Mouse (Mus musculus): Measurements from ENCODE around the gene Samsn1. TPM values are rescaled to one million over a fixed set of nuclear protein-coding genes. Genes with fewer than 3 reads are reported as not detected.
"Not testable (repeated sequence)": the region's sequence is repeated elsewhere in the genome, so short reads cannot be mapped to it uniquely, and the experiment has no call there.

The Samsn1 gene
- total RNA-seq, 2 experiments from 2014 or later, result 0.11 to 0.23 TPM

GRCm38 (mm10) chr16:75852485-75852884 is 169.6 kb downstream of the Samsn1 start:
- Histone ChIP-seq H3K4me3 (no peak overlapping the region), H3K27ac (no peak overlapping the region)
- no peak for DNase-seq
- TF ChIP-seq CTCF (IDR thresholded peaks at IDR 0.05), result no peak
- intact Hi-C loops (cut with DNase I), result no loop called here

DNA sequence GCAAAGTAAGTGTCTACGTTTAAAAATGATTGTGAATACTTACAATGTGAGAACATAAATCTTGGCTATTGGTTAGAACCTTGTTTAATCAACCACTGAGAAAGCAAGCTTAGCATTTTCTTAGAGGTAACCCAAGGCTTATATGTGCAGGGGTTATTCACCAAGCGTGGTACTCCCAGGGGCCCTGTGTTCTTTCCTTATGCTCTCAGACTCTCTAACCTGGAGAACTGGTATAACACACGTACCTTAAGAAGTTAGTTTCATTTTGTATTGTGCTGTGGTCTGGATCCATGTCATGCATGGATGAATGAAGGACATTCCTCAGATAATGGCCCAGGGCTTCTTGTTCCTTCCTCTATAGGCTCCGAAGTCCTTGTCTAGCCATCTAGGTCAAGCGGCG is 173.0 kb downstream of the Samsn1 start:
- no peak overlapping the region for H3K27ac ChIP-seq
- intact Hi-C loops (cut with DNase I), result no loop called here
- H3K4me3 ChIP-seq, result no peak overlapping the region
- DNase-seq, result no peak
- TF ChIP-seq CTCF (IDR thresholded peaks at IDR 0.05), result no peak

DNA sequence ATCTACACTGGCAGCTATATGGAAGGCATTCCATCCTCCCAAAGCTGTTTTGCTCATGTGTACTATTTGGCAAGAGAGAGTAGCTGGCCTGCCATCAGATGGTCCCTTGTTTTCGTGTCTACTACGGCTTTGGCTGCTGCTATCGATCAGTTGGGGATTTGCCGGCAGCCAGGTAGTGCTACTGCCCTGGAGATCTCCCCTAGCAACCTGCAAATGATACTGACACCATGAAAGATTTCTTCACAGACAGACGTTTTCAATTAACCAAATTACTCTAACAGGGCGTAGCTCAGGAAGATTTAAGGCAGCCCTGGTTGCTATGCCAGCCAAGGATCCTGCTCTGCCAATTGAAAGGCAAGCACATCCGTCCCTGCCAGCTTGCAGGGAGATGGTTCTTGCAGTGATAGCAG is 178.4 kb downstream of the Samsn1 start:
- DNase-seq, result no peak
- Histone ChIP-seq H3K27ac (no peak overlapping the region), H3K4me3 (no peak overlapping the region)
- intact Hi-C loops (cut with DNase I), result no loop called here
- no peak for TF ChIP-seq CTCF (IDR thresholded peaks at IDR 0.05)

DNA sequence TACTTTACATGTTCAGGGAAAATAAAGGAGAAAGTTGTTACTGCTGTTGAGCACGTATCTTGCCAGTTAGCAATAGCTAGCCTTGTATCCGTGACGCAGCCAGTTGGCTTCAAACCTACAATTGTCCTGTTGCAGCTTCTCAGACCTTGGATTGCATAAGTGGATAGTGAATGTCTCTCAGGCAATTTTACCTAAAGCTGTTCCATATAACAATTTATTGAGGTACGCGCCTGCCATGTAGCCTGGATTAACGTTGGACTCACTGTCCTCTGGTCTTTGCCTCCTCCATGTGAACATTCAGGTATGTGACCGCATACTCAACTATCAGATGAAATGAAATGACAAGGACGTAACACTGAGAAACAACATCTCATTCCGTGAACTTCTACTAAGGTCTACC is 179.1 kb downstream of the Samsn1 start:
- H3K4me3 ChIP-seq, result no peak overlapping the region
- no peak for DNase-seq
- no peak overlapping the region for H3K27ac ChIP-seq
- intact Hi-C loops (cut with DNase I), result no loop called here
- no peak for TF ChIP-seq CTCF (IDR thresholded peaks at IDR 0.05)

- H3K4me3 ChIP-seq, result no peak overlapping the region
- no peak for TF ChIP-seq CTCF (IDR thresholded peaks at IDR 0.05)
- DNase-seq, result no peak
- H3K27ac ChIP-seq, result no peak overlapping the region
- intact Hi-C loops (cut with DNase I), result no loop called here
Measured at GRCm38 (mm10) chr16:75842569-75842968, 179.5 kb downstream of the Samsn1 start.

DNA sequence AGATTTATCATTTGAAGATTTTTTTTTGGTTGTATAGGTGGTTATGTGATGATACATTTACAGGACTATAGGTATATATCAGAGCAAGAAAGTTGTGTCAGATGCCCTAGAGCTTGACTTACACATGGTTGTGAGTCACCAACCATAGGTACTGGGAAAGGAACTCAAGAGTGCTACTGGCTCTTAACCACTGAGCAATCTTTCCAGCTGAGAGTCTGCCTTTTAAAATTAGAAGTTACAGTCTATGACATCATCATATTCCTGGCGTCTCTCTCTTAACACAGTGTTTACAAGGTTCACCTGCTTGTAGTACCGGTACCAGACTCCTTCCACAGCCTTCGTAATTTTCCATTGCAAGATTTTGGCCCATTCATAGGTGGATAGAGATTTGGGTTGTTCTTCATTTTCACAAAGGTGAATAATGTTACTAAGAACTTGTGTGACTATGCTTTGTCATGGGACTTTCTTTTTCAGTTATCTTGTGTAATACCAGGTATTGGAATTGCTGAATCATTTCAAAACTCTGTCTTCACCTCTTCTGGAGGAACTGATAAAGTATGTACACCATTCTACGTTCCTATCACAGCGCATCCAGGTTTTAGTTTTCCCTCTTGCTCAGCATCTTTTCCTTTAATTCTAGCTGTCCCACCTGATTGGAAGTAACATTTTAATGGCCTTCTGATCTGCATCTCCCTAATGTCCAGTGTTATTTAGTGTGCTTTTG is 184.2 kb downstream of the Samsn1 start:
- Histone ChIP-seq H3K27ac (no peak overlapping the region), H3K4me3 (no peak overlapping the region)
- no peak for DNase-seq
- intact Hi-C loops (cut with DNase I), result no loop called here
- no peak for TF ChIP-seq CTCF (IDR thresholded peaks at IDR 0.05)

- intact Hi-C loops (cut with DNase I), result no loop called here
- Histone ChIP-seq H3K4me3 (no peak overlapping the region), H3K27ac (no peak overlapping the region)
- TF ChIP-seq CTCF (IDR thresholded peaks at IDR 0.05), result no peak
- DNase-seq, result no peak
Measured at GRCm38 (mm10) chr16:75831390-75831789, 190.7 kb downstream of the Samsn1 start.

DNA sequence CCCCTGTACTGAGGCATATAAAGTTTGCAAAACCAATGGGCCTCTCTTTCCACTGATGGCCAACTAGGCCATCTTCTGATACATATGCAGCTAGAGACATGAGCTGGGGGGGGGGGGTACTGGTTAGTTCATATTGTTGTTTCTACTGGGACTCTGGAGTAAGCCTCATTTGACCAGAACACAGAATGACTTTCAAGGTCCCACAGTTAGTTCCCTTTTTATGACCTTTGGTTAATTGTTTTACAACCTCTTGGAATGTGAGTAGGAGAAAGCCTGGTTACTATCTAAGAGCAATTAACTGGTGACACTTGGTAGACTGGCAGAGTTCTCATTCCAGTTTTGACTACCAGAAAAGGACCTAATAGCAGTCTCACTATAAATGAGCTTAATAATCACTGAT is 195.1 kb downstream of the Samsn1 start:
- H3K27ac ChIP-seq; intact Hi-C loops (cut with DNase I); DNase-seq; H3K4me3 ChIP-seq: not testable (repeated sequence)

DNA sequence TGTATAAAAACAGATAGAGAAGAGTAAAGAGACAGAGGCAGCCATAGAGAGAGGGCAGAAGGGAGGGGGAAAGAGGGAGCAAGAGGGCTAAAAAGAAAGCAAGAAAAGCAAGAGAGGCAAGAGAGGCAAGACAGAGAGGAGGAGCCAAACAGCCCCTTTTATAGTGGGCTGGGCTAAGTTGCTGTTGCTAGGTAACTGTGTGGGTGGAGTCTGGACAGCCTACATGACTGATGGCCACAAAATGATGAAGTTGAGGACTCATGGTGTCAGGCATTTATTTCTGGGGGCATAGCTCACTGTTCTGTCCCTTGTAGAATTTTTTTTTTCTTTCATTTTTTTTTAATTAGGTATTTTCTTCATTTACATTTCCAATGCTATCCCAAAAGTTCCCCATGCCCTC is 195.6 kb downstream of the Samsn1 start:
- no peak overlapping the region for H3K27ac ChIP-seq
- TF ChIP-seq CTCF (IDR thresholded peaks at IDR 0.05), result no peak

GRCm38 (mm10) chr16:75823226-75823625 is 198.9 kb downstream of the Samsn1 start:
- H3K4me3 ChIP-seq, result no peak overlapping the region
- TF ChIP-seq CTCF (IDR thresholded peaks at IDR 0.05), result no peak
- intact Hi-C loops (cut with DNase I), result no loop called here
- H3K27ac ChIP-seq, result no peak overlapping the region
- DNase-seq, result no peak

More for the DNA sequence above, 195.6 kb downstream of the Samsn1 start:
- intact Hi-C loops (cut with DNase I), result no loop called here
- DNase-seq, result no peak
- no peak overlapping the region for H3K4me3 ChIP-seq

DNA sequence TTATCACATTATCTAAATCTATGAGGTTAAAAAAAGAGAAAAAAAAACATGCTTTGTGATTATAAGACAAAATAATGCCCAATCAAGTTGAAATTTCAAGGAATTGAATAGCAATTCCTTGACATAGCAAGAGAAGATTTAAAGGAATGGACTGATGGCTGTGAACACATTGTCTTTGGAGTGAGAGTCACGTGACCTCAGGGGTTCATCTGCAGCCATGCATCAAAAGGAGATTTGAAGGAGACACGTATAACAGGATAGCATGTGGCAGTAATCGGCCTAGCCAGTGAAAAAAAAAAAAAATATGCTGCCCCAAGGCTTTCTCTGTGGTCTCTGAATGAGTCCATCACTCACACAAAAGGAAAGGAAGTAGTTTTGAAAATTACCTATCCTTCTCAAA is 201.1 kb downstream of the Samsn1 start:
- no peak for TF ChIP-seq CTCF (IDR thresholded peaks at IDR 0.05)
- intact Hi-C loops (cut with DNase I), result no loop called here
- H3K4me3 ChIP-seq, result no peak overlapping the region
- H3K27ac ChIP-seq, result no peak overlapping the region
- no peak for DNase-seq
